Mouse (Mus musculus) midbrain, embryonic 16.5 days (tissue): ENCODE data around the gene Ripk4. TPM values are rescaled to one million over a fixed set of nuclear protein-coding genes. Genes with fewer than 3 reads are reported as not detected.

Experiments
- ATAC-seq: fragments of 200-750 bp; cut with Nextera tagmentation; 2 replicates; pipeline ENCODE4 v1.8.0; 2017; ENCODE audit warnings: moderate TSS enrichment
- H3K27ac ChIP-seq: fragments of 300-500 bp; sonication (generic); 2 replicates; pipeline ENCODE4 v1.5.1; 2014; ENCODE audit warnings: mild to moderate bottlenecking, low read length, mixed read lengths
- H3K27me3 ChIP-seq: fragments of 300-500 bp; sonication (generic); 2 replicates; pipeline ENCODE4 v1.6.1; 2014; ENCODE audit warnings: low read depth, low read length, mixed read lengths; ENCODE audit not compliant: control insufficient read depth, insufficient read depth
- H3K36me3 ChIP-seq: fragments of 300-500 bp; sonication (generic); 2 replicates; pipeline ENCODE4 v1.6.1; 2014; ENCODE audit warnings: mild to moderate bottlenecking, low read length, moderate library complexity, mixed read lengths; ENCODE audit not compliant: control insufficient read depth, insufficient read depth
- H3K4me1 ChIP-seq: fragments of 300-500 bp; sonication (generic); 2 replicates; pipeline ENCODE4 v1.6.1; 2014; ENCODE audit warnings: mild to moderate bottlenecking, low read length, mixed read lengths; ENCODE audit not compliant: control insufficient read depth, insufficient read depth
- H3K4me2 ChIP-seq: fragments of 300-500 bp; sonication (generic); 2 replicates; pipeline ENCODE4 v1.6.1; 2014; ENCODE audit warnings: mild to moderate bottlenecking, low read length, mixed read lengths
- H3K4me3 ChIP-seq: fragments of 300-500 bp; sonication (generic); 2 replicates; pipeline ENCODE4 v1.5.1; 2014; ENCODE audit warnings: low read depth, mild to moderate bottlenecking, low read length, moderate library complexity, mixed read lengths
- H3K9ac ChIP-seq: fragments of 300-500 bp; sonication (generic); 2 replicates; pipeline ENCODE4 v1.6.1; 2014; ENCODE audit warnings: low read depth, low read length, mixed read lengths
- H3K9me3 ChIP-seq: fragments of 300-500 bp; sonication (generic); replicated peaks from 2 replicates; pipeline ENCODE4 v1.6.1; 2014; ENCODE audit warnings: mild to moderate bottlenecking, low read length, mixed read lengths; ENCODE audit not compliant: control insufficient read depth, poor library complexity, severe bottlenecking
- WGBS: fragments of 180-500 bp; shearing (Covaris S2); extraction: QIAGEN DNeasy Blood & Tissue Kit; methylation state at CpG from one replicate; pipeline ENCODE4 v1.1.7; 2014; 5-methylcytosine and 5-hydroxymethylcytosine counted together
- polyA plus RNA-seq: library from polyadenylated mRNA; unstranded; fragments of >200 nt; fragmentation: Nextera tagmentation; extraction: Ambion mirVana; gene quantifications from 2 replicates; pipeline ENCODE4 v1.2.1, GENCODE M21; 2015

Ripk4 gene
- polyA plus RNA-seq, 1 experiment from 2014 or later = 0.79 TPM

- no peak for ATAC-seq
- 91% methylated on average over 8 of the region's 8 CpGs for WGBS
- H3K9ac ChIP-seq = no peak overlapping the region
- H3K36me3 ChIP-seq = no peaks in the 10 kb centered on the region
- H3K4me2 ChIP-seq = no peak overlapping the region
- no peak overlapping the region for H3K4me3 ChIP-seq
- no peak overlapping the region for H3K27ac ChIP-seq
- no peaks in the 10 kb centered on the region for H3K4me1 ChIP-seq
- no peaks in the 10 kb centered on the region for H3K9me3 ChIP-seq
- H3K27me3 ChIP-seq = no peaks in the 10 kb centered on the region
Measured at GRCm38 (mm10) chr16:97751884-97752283, 11.7 kb downstream of the Ripk4 start.

GRCm38 (mm10) chr16:97748421-97748820 is 15.2 kb downstream of the Ripk4 start:
- WGBS = 88% methylated on average over 6 of the region's 6 CpGs
- H3K4me1 ChIP-seq = no peaks in the 10 kb centered on the region

DNA sequence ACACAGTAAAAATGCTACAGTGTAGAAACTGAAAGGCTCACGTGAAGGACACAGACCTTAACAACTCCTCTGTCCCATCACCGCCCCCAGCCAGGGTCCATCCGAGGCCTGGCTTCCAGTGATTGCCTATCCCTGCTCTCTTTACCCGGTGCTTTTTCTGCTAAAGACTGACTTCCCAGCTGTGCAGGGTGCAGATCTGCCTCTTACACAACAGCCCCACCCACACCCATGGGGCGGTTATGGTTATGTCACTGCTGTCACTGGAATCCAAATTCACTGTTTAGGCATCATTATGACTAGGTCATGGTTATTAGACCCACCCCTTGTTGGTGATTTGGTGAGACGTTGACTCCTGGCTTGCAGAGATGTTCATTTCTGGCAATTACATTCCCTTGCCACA is 25.6 kb downstream of the Ripk4 start:
- H3K36me3 ChIP-seq = no peaks in the 10 kb centered on the region
- H3K27me3 ChIP-seq = no peaks in the 10 kb centered on the region
- H3K4me1 ChIP-seq = no peaks in the 10 kb centered on the region
- ATAC-seq = no peak
- H3K9me3 ChIP-seq = no peaks in the 10 kb centered on the region
- no peak overlapping the region for H3K9ac ChIP-seq
- no peak overlapping the region for H3K4me3 ChIP-seq
- no peak overlapping the region for H3K4me2 ChIP-seq
- H3K27ac ChIP-seq = no peak overlapping the region
- 83% methylated on average over 6 of the region's 6 CpGs for WGBS

More at GRCm38 (mm10) chr16:97748421-97748820, 15.2 kb downstream of the Ripk4 start:
- no peak for ATAC-seq
- Histone ChIP-seq H3K27ac (no peak overlapping the region), H3K9me3 (no peaks in the 10 kb centered on the region), H3K27me3 (no peaks in the 10 kb centered on the region), H3K36me3 (no peaks in the 10 kb centered on the region), H3K9ac (no peak overlapping the region), H3K4me2 (no peak overlapping the region), H3K4me3 (no peak overlapping the region)

DNA sequence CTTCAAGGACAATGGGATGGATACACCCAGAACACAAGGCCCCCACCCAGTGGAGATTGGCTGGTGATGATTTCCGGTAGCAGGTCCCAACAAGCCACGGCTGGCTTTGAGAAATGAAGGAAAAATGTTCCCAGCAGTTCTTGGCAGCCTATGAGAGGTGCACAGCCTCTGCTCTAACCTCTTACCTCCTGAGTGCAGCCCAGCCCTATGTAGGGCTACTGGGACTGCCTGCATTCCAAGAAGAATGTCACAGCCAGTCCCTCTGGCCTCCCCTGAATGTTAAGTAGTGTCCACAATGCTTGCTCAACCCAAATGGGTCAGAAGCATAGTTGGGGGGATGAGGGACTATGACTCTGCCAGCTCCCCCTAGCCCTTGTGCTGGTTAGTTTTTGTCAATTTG is 27.0 kb downstream of the Ripk4 start:
- ATAC-seq = no peak
- WGBS = 91% methylated on average over 2 of the region's 2 CpGs
- H3K9me3 ChIP-seq = no peaks in the 10 kb centered on the region

DNA sequence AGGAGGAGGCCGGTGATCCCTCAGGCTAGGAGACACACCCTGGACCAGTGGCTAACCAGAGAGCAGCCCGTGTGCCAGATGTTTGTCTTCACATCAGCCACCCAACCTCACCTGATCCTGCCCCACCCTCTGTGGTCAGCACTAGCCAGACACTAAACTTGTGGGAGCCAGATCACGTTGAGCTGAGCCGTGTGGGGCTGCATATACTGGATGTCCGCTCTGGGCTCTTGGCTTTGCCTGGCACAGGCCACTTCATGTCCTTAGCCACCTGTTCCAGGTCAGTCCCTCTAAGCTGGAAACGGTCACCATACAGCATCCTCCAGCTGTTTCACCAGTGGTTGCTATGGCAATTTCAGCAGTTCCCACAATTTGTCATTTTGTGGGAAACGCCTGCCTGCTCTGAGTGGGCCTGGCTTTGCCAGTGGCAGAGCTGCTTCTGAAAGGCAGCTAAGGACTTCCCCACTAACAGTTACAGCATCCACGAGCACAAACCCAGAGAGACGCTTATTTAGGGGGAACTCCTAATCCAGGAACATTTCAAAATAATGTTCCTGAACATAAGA is 28.7 kb downstream of the Ripk4 start:
- WGBS = 71% methylated on average over 9 of the region's 9 CpGs
- Histone ChIP-seq H3K4me2 (no peak overlapping the region), H3K4me3 (no peak overlapping the region), H3K27me3 (no peaks in the 10 kb centered on the region), H3K9ac (no peak overlapping the region), H3K9me3 (no peaks in the 10 kb centered on the region), H3K4me1 (no peaks in the 10 kb centered on the region), H3K36me3 (no peaks in the 10 kb centered on the region), H3K27ac (no peak overlapping the region)
- peak; percentile 48; the same call in 1 of the 2 replicates for ATAC-seq

More for the DNA sequence above, 27.0 kb downstream of the Ripk4 start:
- H3K4me3 ChIP-seq = no peak overlapping the region
- H3K4me1 ChIP-seq = no peaks in the 10 kb centered on the region
- no peaks in the 10 kb centered on the region for H3K36me3 ChIP-seq
- no peak overlapping the region for H3K9ac ChIP-seq
- no peak overlapping the region for H3K4me2 ChIP-seq
- no peaks in the 10 kb centered on the region for H3K27me3 ChIP-seq
- H3K27ac ChIP-seq = no peak overlapping the region

- Histone ChIP-seq H3K27me3 (no peaks in the 10 kb centered on the region), H3K4me1 (no peaks in the 10 kb centered on the region), H3K36me3 (no peaks in the 10 kb centered on the region), H3K4me2 (no peak overlapping the region), H3K9me3 (no peaks in the 10 kb centered on the region), H3K4me3 (no peak overlapping the region), H3K27ac (no peak overlapping the region), H3K9ac (no peak overlapping the region)
- ATAC-seq = no peak
- 76% methylated on average over 2 of the region's 2 CpGs for WGBS
Measured at GRCm38 (mm10) chr16:97733599-97733998, 30.0 kb downstream of the Ripk4 start.

DNA sequence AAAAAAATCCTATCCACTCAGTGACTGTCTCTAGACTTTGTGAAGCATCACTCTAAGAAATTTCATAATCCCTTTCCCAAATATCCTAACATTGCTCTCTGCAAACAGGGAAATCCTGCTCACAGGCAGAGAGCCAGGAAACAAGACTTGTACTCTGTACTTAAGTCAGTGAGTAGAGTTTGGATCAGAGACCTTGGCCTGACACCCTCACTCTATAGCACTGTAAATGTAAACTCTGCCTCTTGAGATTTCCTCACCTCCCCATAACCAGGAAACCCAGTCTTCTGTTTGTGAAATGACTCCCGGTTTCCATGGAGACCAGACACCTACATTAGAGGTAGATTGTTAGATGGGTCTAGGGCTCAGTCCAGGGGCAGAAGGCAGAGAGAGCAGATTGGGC is 33.3 kb downstream of the Ripk4 start:
- 88% methylated on average over 1 of the region's 1 CpGs for WGBS
- Histone ChIP-seq H3K4me2 (no peak overlapping the region), H3K4me1 (no peaks in the 10 kb centered on the region), H3K36me3 (no peaks in the 10 kb centered on the region), H3K27me3 (no peaks in the 10 kb centered on the region), H3K9ac (no peak overlapping the region), H3K4me3 (no peak overlapping the region), H3K9me3 (no peaks in the 10 kb centered on the region), H3K27ac (no peak overlapping the region)
- ATAC-seq = no peak

DNA sequence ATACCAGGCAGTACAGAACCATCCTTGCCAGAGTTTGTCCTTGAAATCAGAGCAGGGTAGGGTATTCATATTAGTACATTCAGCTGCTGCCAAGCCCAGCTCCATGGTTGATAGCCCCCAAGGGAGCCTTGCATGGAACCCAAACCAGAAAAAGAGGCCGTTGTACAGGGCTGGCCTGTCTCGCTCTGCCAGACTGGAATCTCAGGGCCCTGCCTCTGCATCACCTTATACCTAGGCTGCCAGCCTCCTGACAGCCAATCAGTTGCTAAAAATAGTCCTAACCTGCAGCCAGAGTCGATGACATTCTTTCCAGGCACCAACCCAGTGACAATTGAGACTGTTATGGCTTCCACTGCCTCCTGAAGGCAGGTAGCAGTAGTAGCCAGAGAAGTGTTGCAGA is 37.2 kb downstream of the Ripk4 start:
- 84% methylated on average over 3 of the region's 3 CpGs for WGBS
- no peaks in the 10 kb centered on the region for H3K27me3 ChIP-seq
- H3K9me3 ChIP-seq = no peaks in the 10 kb centered on the region
- H3K27ac ChIP-seq = no peak overlapping the region
- no peak overlapping the region for H3K9ac ChIP-seq
- H3K4me3 ChIP-seq = no peak overlapping the region
- no peaks in the 10 kb centered on the region for H3K36me3 ChIP-seq
- H3K4me2 ChIP-seq = no peak overlapping the region
- H3K4me1 ChIP-seq = no peaks in the 10 kb centered on the region
- ATAC-seq = no peak

- Histone ChIP-seq H3K9ac (no peak overlapping the region), H3K4me3 (no peak overlapping the region), H3K36me3 (no peaks in the 10 kb centered on the region), H3K4me2 (no peak overlapping the region), H3K27me3 (no peaks in the 10 kb centered on the region), H3K9me3 (no peaks in the 10 kb centered on the region), H3K27ac (no peak overlapping the region), H3K4me1 (no peaks in the 10 kb centered on the region)
- ATAC-seq = no peak
- 80% methylated on average over 1 of the region's 1 CpGs for WGBS
Measured at GRCm38 (mm10) chr16:97720093-97720492, 43.5 kb downstream of the Ripk4 start.
